Mouse (Mus musculus) telencephalon, adult 2 months (tissue): Measurements from ENCODE around the gene Smim23.

ENCODE experiments used
- DNase-seq: peaks from one replicate; pipeline ENCODE4 v3.0.0-alpha.2; 2011; ENCODE audit warnings: low read depth, low spot score

Smim23 gene

GRCm38 (mm10) chr11:32824505-32824904 lies at the start of gene Smim23:
Gene Smim23 (minus strand): TSS chr11:32824605.
- no peak for DNase-seq

GRCm38 (mm10) chr11:32868619-32869383 lies 44.4 kb upstream of the Smim23 start:
- DNase-seq: no peak

GRCm38 (mm10) chr11:32864615-32865014 lies 40.2 kb upstream of the Smim23 start:
- DNase-seq: peak; percentile 3

- no peak for DNase-seq
Measured at GRCm38 (mm10) chr11:32857418-32857879, 33.0 kb upstream of the Smim23 start.

GRCm38 (mm10) chr11:32846682-32847222 lies 22.3 kb upstream of the Smim23 start:
- no peak for DNase-seq

GRCm38 (mm10) chr11:32841169-32841568 lies 16.8 kb upstream of the Smim23 start:
- no peak for DNase-seq

- DNase-seq: no peak
Measured at GRCm38 (mm10) chr11:32840256-32840655, 15.9 kb upstream of the Smim23 start.

GRCm38 (mm10) chr11:32835022-32835421 lies 10.6 kb upstream of the Smim23 start:
- DNase-seq: no peak

- no peak for DNase-seq
Measured at GRCm38 (mm10) chr11:32834367-32834918, 10.0 kb upstream of the Smim23 start.

- DNase-seq: no peak
Measured at GRCm38 (mm10) chr11:32817566-32817965, 6.8 kb downstream of the Smim23 start.

GRCm38 (mm10) chr11:32814286-32814685 lies 10.1 kb downstream of the Smim23 start:
- DNase-seq: peak; percentile 40

GRCm38 (mm10) chr11:32809091-32809490 lies 15.3 kb downstream of the Smim23 start:
- no peak for DNase-seq

- no peak for DNase-seq
Measured at GRCm38 (mm10) chr11:32805958-32806357, 18.4 kb downstream of the Smim23 start.

GRCm38 (mm10) chr11:32803658-32804057 lies 20.7 kb downstream of the Smim23 start:
- no peak for DNase-seq

GRCm38 (mm10) chr11:32801715-32802114 lies 22.7 kb downstream of the Smim23 start:
- DNase-seq: no peak

- DNase-seq: no peak
Measured at GRCm38 (mm10) chr11:32800929-32801375, 23.5 kb downstream of the Smim23 start.

GRCm38 (mm10) chr11:32798445-32798844 lies 26.0 kb downstream of the Smim23 start:
- DNase-seq: no peak

- no peak for DNase-seq
Measured at GRCm38 (mm10) chr11:32794759-32795445, 29.5 kb downstream of the Smim23 start.

GRCm38 (mm10) chr11:32786201-32786600 lies 38.2 kb downstream of the Smim23 start:
- DNase-seq: no peak

GRCm38 (mm10) chr11:32785591-32786147 lies 38.7 kb downstream of the Smim23 start:
- DNase-seq: no peak

- no peak for DNase-seq
Measured at GRCm38 (mm10) chr11:32782724-32783123, 41.7 kb downstream of the Smim23 start.
